Mouse (Mus musculus) spleen, adult 2 months (tissue): Measurements from ENCODE around the gene Mtmr1.

Experiments
- CTCF ChIP-seq: fragments of 200-500 bp; IDR thresholded peaks from 2 replicates; pipeline ENCODE4 v1.5.1; 2011; ENCODE audit warnings: mild to moderate bottlenecking, inconsistent platforms; ENCODE audit not compliant: insufficient read depth, insufficient read length, insufficient replicate concordance; ENCODE audit errors: extremely low read depth
- POLR2A ChIP-seq: fragments of 200-500 bp; IDR thresholded peaks from 2 replicates; pipeline ENCODE4 v1.6.1; 2011; ENCODE audit warnings: low read depth, low read length, inconsistent platforms

DNA sequence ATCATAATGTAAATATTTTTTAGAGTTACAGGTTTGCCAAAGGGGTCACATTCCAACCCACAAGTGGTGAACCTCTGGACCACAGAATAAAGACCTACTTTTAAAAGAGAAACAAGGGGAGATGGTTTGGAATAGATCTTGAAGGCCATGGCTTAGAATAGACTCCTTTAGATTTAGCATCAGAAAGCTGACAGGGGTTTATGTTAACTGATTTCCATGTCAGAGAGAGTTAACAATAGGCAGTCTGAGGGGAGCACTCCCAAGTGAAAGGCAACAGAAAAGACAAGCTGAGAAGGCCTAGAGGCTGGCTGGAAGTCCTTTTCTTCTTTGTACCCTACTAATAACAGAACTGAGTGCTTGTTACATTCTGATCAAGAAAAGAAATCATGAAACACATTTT, 41.7 kb downstream of the Mtmr1 start:
- TF ChIP-seq CTCF (no peak), POLR2A (no peak)
